Mouse (Mus musculus): ENCODE data around the gene Setx. TPM values are rescaled to one million over a fixed set of nuclear protein-coding genes. Genes with fewer than 3 reads are reported as not detected.

The Setx gene
- 133 TPM for total RNA-seq (2023)

GRCm38 (mm10) chr2:29123907-29124569 is at the start of gene Setx:
Setx (plus strand) TSS chr2:29124181.

Other genes with a start within 250 kb of the Setx start
- not detected for gene Barhl1, start 207.5 kb upstream of the Setx start, total RNA-seq (2023)
- 0.97 TPM for gene Cfap77, start 69.1 kb upstream of the Setx start, total RNA-seq (2023)
- 22.8 TPM for gene Ttf1, start 63.9 kb upstream of the Setx start, total RNA-seq (2023)
- gene Ntng2, start 128.8 kb downstream of the Setx start, total RNA-seq (2023), result 11.8 TPM
- gene Med27, start 222.6 kb downstream of the Setx start, total RNA-seq (2023), result 48.1 TPM